Mouse (Mus musculus): ENCODE measurements around the gene Megf11.

The Megf11 gene

GRCm38 (mm10) chr9:64621499-64622296 lies 236.3 kb downstream of the Megf11 start:
- no peaks in the 10 kb centered on the region for H3K36me3 ChIP-seq (ENCODE audit: control insufficient read depth, insufficient read depth, low read length, poor library complexity, severe bottlenecking)
- no peak for DNase-seq (ENCODE audit: low read depth, low spot score)
- H3K27me3 ChIP-seq (ENCODE audit: control insufficient read depth, insufficient read depth, low read length, poor library complexity, severe bottlenecking) = no peaks in the 10 kb centered on the region

- Histone ChIP-seq H3K27me3 (ENCODE audit: control insufficient read depth, insufficient read depth, low read length, poor library complexity, severe bottlenecking) (no peaks in the 10 kb centered on the region), H3K36me3 (ENCODE audit: control insufficient read depth, insufficient read depth, low read length, poor library complexity, severe bottlenecking) (no peaks in the 10 kb centered on the region)
- no peak for DNase-seq (ENCODE audit: low read depth, low spot score)
Measured at GRCm38 (mm10) chr9:64623361-64623760, 237.9 kb downstream of the Megf11 start.

DNA sequence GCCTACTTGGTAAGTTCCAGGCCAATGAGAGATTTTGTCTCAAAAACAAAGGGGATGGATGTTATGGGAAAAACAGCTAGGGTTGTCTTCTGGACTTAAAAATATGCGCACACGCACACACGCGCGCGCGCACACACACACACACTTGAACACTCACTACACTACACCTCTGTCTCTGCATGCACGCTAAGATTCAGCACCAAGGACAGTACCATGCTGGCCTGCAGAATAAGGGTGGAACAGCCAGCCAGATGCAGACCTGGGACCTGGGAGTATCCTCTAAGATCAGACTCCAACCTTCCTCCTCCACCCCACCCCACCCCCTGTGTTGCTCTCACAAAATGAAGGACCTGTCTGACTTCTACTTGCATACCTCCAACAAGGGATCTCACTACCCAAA lies 239.1 kb downstream of the Megf11 start:
- Histone ChIP-seq H3K36me3 (ENCODE audit: control insufficient read depth, insufficient read depth, low read length, poor library complexity, severe bottlenecking) (no peaks in the 10 kb centered on the region), H3K27me3 (ENCODE audit: control insufficient read depth, insufficient read depth, low read length, poor library complexity, severe bottlenecking) (no peaks in the 10 kb centered on the region)
- peak; percentile 37 for DNase-seq (ENCODE audit: low read depth, low spot score)

DNA sequence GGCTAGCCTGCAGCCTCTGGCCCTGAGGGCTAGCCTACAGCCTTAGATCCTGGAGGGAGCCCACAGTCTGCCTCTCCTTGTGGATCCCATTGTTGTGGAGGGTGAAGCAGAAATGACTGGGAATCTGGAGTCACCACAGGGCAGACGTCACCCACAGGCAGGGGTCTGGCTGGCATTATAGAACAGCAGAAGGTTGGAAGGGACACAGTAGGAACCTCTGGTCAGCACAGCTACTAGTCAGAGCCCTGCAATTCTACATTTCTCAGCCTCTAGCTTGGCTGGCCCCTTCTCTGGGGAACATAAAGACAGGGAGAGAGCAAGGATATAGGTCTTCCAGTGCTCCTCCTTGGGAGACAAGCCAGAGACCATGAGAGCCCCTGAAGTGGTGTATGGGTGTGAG lies 244.4 kb downstream of the Megf11 start:
- no peak for DNase-seq (ENCODE audit: low read depth, low spot score)
- Histone ChIP-seq H3K36me3 (ENCODE audit: control insufficient read depth, insufficient read depth, low read length, poor library complexity, severe bottlenecking) (no peaks in the 10 kb centered on the region), H3K27me3 (ENCODE audit: control insufficient read depth, insufficient read depth, low read length, poor library complexity, severe bottlenecking) (no peaks in the 10 kb centered on the region)

GRCm38 (mm10) chr9:64633169-64633568 lies 247.7 kb downstream of the Megf11 start:
- H3K27me3 ChIP-seq (ENCODE audit: control insufficient read depth, insufficient read depth, low read length, poor library complexity, severe bottlenecking) = no peaks in the 10 kb centered on the region
- DNase-seq (ENCODE audit: low read depth, low spot score) = no peak
- no peaks in the 10 kb centered on the region for H3K36me3 ChIP-seq (ENCODE audit: control insufficient read depth, insufficient read depth, low read length, poor library complexity, severe bottlenecking)

- no peaks in the 10 kb centered on the region for H3K27me3 ChIP-seq (ENCODE audit: control insufficient read depth, insufficient read depth, low read length, poor library complexity, severe bottlenecking)
- no peak for DNase-seq (ENCODE audit: low read depth, low spot score)
- H3K36me3 ChIP-seq (ENCODE audit: control insufficient read depth, insufficient read depth, low read length, poor library complexity, severe bottlenecking) = no peaks in the 10 kb centered on the region
Measured at GRCm38 (mm10) chr9:64636111-64636510, 250.7 kb downstream of the Megf11 start.

DNA sequence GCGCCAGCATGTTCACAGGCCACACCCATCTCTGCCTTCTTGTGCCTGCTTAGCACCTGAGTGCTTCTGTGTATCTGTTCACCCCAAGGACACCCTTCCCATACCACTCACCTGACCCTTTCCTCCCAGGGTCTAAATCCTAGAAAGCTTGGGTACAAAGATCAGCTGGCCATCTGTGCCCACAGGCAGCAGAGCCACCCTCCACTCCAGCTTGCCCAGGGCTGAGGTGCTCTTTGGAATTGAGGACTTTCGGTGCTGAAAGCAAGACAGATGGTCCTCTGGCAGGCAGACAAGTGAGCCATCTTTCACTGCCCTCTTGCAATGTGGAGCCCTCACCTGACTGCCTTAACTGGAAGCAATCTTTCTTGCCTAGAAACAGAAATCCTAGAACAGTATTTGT lies 251.5 kb downstream of the Megf11 start:
- H3K36me3 ChIP-seq (ENCODE audit: control insufficient read depth, insufficient read depth, low read length, poor library complexity, severe bottlenecking) = no peaks in the 10 kb centered on the region
- H3K27me3 ChIP-seq (ENCODE audit: control insufficient read depth, insufficient read depth, low read length, poor library complexity, severe bottlenecking) = no peaks in the 10 kb centered on the region
- DNase-seq (ENCODE audit: low read depth, low spot score) = no peak

- no peak for DNase-seq (ENCODE audit: low read depth, low spot score)
- Histone ChIP-seq H3K27me3 (ENCODE audit: control insufficient read depth, insufficient read depth, low read length, poor library complexity, severe bottlenecking) (no peaks in the 10 kb centered on the region), H3K36me3 (ENCODE audit: control insufficient read depth, insufficient read depth, low read length, poor library complexity, severe bottlenecking) (no peaks in the 10 kb centered on the region)
Measured at GRCm38 (mm10) chr9:64638250-64638649, 252.8 kb downstream of the Megf11 start.

- no peaks in the 10 kb centered on the region for H3K36me3 ChIP-seq (ENCODE audit: control insufficient read depth, insufficient read depth, low read length, poor library complexity, severe bottlenecking)
- peak; percentile 43 for DNase-seq (ENCODE audit: low read depth, low spot score)
Measured at GRCm38 (mm10) chr9:64639664-64640063, 254.2 kb downstream of the Megf11 start.

DNA sequence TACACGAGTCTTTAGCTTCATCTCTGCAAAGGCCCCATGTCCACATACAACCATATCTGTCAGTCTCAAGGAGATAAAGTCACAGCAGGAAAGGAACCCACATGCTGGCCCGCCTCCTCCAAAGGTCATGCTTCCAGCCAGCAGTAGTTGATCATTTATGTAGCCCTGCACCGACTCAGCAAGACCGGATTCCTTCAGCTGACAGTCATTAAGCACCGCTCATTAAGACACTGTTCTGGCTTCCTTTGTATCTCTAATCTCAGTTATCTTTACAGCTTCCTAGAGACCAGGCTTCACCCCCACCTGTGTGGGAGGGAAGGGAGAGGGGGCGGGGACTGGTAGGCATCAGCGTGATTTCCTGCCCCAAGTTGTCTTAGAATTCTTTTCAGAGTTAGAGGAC lies 258.7 kb downstream of the Megf11 start:
- H3K36me3 ChIP-seq (ENCODE audit: control insufficient read depth, insufficient read depth, low read length, poor library complexity, severe bottlenecking) = no peaks in the 10 kb centered on the region
- no peak for DNase-seq (ENCODE audit: low read depth, low spot score)

More at GRCm38 (mm10) chr9:64639664-64640063, 254.2 kb downstream of the Megf11 start:
- no peaks in the 10 kb centered on the region for H3K27me3 ChIP-seq (ENCODE audit: control insufficient read depth, insufficient read depth, low read length, poor library complexity, severe bottlenecking)

GRCm38 (mm10) chr9:64645462-64645861 lies 260.0 kb downstream of the Megf11 start:
- Histone ChIP-seq H3K36me3 (ENCODE audit: control insufficient read depth, insufficient read depth, low read length, poor library complexity, severe bottlenecking) (no peaks in the 10 kb centered on the region), H3K27me3 (ENCODE audit: control insufficient read depth, insufficient read depth, low read length, poor library complexity, severe bottlenecking) (no peaks in the 10 kb centered on the region)
- no peak for DNase-seq (ENCODE audit: low read depth, low spot score)

More for the DNA sequence above, 258.7 kb downstream of the Megf11 start:
- no peaks in the 10 kb centered on the region for H3K27me3 ChIP-seq (ENCODE audit: control insufficient read depth, insufficient read depth, low read length, poor library complexity, severe bottlenecking)

- no peak for DNase-seq (ENCODE audit: low read depth, low spot score)
Measured at GRCm38 (mm10) chr9:64649393-64649792, 264.0 kb downstream of the Megf11 start.

DNA sequence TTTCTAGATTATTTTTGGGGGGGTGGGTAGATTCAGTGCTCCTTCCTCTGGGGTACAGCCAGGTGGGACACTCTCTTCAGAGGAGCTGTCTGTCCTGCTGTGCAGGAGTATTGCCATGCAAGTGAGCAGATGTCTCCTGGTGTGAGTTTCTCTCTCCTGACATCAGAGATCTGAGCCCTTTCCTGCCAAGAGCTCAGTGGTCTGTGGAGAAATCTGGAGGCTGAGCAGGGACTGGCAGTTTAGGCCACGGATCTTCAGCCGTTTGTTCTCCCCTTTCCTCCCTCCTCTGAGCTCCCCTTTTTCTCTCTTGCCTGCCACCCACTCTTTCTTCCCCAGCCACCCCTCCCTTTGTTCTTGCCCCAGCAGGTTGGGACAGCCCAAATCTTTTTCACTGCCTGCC lies 264.5 kb downstream of the Megf11 start:
- no peak for DNase-seq (ENCODE audit: low read depth, low spot score)
- no peaks in the 10 kb centered on the region for H3K27me3 ChIP-seq (ENCODE audit: control insufficient read depth, insufficient read depth, low read length, poor library complexity, severe bottlenecking)
- H3K36me3 ChIP-seq (ENCODE audit: control insufficient read depth, insufficient read depth, low read length, poor library complexity, severe bottlenecking) = no peaks in the 10 kb centered on the region

More at GRCm38 (mm10) chr9:64649393-64649792, 264.0 kb downstream of the Megf11 start:
- Histone ChIP-seq H3K36me3 (ENCODE audit: control insufficient read depth, insufficient read depth, low read length, poor library complexity, severe bottlenecking) (no peaks in the 10 kb centered on the region), H3K27me3 (ENCODE audit: control insufficient read depth, insufficient read depth, low read length, poor library complexity, severe bottlenecking) (no peaks in the 10 kb centered on the region)

- DNase-seq (ENCODE audit: low read depth, low spot score) = no peak
- Histone ChIP-seq H3K36me3 (ENCODE audit: control insufficient read depth, insufficient read depth, low read length, poor library complexity, severe bottlenecking) (no peaks in the 10 kb centered on the region), H3K27me3 (ENCODE audit: control insufficient read depth, insufficient read depth, low read length, poor library complexity, severe bottlenecking) (no peaks in the 10 kb centered on the region)
Measured at GRCm38 (mm10) chr9:64651181-64651580, 265.8 kb downstream of the Megf11 start.

DNA sequence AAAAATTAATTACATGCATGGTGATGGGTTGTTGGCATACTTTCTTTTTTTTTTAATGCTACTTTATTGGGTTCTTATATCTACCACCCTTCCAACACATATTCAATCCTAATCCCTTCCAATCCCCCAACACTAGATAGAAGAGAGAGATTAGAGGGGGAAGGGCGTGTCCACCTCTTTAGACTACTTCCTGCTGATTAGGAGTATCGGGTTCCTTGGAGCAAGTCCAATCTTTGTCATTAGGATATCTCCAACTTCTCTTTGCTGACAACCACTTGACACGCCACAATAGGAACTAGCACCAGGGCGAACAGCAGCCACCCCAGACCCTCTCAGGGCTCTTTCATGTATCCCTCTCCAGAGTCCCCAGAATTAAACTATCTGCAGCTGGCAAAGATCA lies 266.3 kb downstream of the Megf11 start:
- Histone ChIP-seq H3K27me3 (ENCODE audit: control insufficient read depth, insufficient read depth, low read length, poor library complexity, severe bottlenecking) (no peaks in the 10 kb centered on the region), H3K36me3 (ENCODE audit: control insufficient read depth, insufficient read depth, low read length, poor library complexity, severe bottlenecking) (no peaks in the 10 kb centered on the region)
- DNase-seq (ENCODE audit: low read depth, low spot score) = no peak

DNA sequence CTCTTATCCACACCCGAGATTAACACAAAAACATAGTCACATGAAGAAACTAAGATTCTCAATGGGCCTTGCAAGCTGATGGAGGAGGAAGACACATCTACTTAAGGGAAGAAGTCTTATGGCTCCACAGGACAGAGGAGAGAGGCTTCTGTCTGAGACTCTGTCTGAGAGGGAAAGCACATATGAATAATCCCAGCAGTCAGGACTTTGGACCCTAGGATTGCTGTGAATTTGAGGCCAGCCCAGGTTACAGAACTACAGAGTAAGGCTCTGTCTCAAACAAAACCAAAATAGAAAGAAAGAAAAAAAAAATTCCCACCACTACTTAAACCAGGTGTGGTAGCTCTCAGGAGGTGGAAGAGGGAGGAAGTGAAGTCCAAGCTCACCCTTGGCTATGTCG lies 266.7 kb downstream of the Megf11 start:
- DNase-seq (ENCODE audit: low read depth, low spot score) = no peak
- H3K27me3 ChIP-seq (ENCODE audit: control insufficient read depth, insufficient read depth, low read length, poor library complexity, severe bottlenecking) = no peaks in the 10 kb centered on the region
- H3K36me3 ChIP-seq (ENCODE audit: control insufficient read depth, insufficient read depth, low read length, poor library complexity, severe bottlenecking) = no peaks in the 10 kb centered on the region
